Mouse (Mus musculus) thymus, adult 2 months (tissue): ENCODE data around the gene Pth1r.

Source experiments
- CTCF ChIP-seq: fragments of 200-500 bp; IDR thresholded peaks from 2 replicates; pipeline ENCODE4 v1.5.1; 2012; ENCODE audit warnings: mild to moderate bottlenecking, control low read depth, low read length, moderate library complexity, borderline replicate concordance; ENCODE audit not compliant: control insufficient read depth, poor library complexity, insufficient read depth; ENCODE audit errors: extremely low read depth
- POLR2A ChIP-seq: fragments of 200-500 bp; IDR thresholded peaks from 2 replicates; pipeline ENCODE4 v1.6.1; 2012; ENCODE audit warnings: mild to moderate bottlenecking, low read length, control low read depth, moderate library complexity; ENCODE audit not compliant: control insufficient read depth, poor library complexity, insufficient read depth; ENCODE audit errors: extremely low read depth

- TF ChIP-seq CTCF (no peak), POLR2A (no peak)
These were observed 31.2 kb upstream of the Pth1r start for GRCm38 (mm10) chr9:110778100-110778499.
